Mouse (Mus musculus) CD4-positive, CD25-positive, alpha-beta regulatory T cell, adult 4 months (primary cell): ENCODE results near the gene Pygo2. TPM values are rescaled to one million over a fixed set of nuclear protein-coding genes. Genes with fewer than 3 reads are reported as not detected.

Experiments used
- ATAC-seq: one replicate; pipeline ENCODE4 v1.8.0; 2017
- polyA plus RNA-seq, 2 experiments: library from polyadenylated mRNA; unstranded; fragments of 100-300 nt; shearing (Covaris generic); gene quantifications; one replicate each; pipeline ENCODE4 v1.2.1; 2017

Pygo2 gene
- polyA plus RNA-seq, 2 experiments from 2014 or later: 6.0 to 7.9 TPM

GRCm38 (mm10) chr3:89393605-89394004 lies 36.4 kb upstream of the Pygo2 start:
- peak; percentile 78 for ATAC-seq

GRCm38 (mm10) chr3:89394006-89394893 lies 35.8 kb upstream of the Pygo2 start, which contains the start of gene Zbtb7b:
Gene Zbtb7b, minus strand, starts transcription at chr3:89394776.
- ATAC-seq: peak; percentile 13

- no peak for ATAC-seq
Observed at GRCm38 (mm10) chr3:89394894-89395256, 35.1 kb upstream of the Pygo2 start.

- no peak for ATAC-seq
Observed at GRCm38 (mm10) chr3:89395419-89395805, 34.6 kb upstream of the Pygo2 start.

GRCm38 (mm10) chr3:89395806-89396653 lies 34.0 kb upstream of the Pygo2 start:
- ATAC-seq: no peak

- no peak for ATAC-seq
Observed at GRCm38 (mm10) chr3:89396654-89397005, 33.4 kb upstream of the Pygo2 start.

GRCm38 (mm10) chr3:89401329-89401728 lies 28.7 kb upstream of the Pygo2 start:
- ATAC-seq: no peak

GRCm38 (mm10) chr3:89402693-89403092 lies 27.3 kb upstream of the Pygo2 start, which contains the start of gene Lenep:
Gene Lenep, minus strand, starts transcription at chr3:89402793.
- no peak for ATAC-seq

GRCm38 (mm10) chr3:89406887-89407286 lies 23.1 kb upstream of the Pygo2 start:
- ATAC-seq: no peak

- no peak for ATAC-seq
Observed at GRCm38 (mm10) chr3:89408448-89408847, 21.6 kb upstream of the Pygo2 start.

- no peak for ATAC-seq
Observed at GRCm38 (mm10) chr3:89409701-89410100, 20.3 kb upstream of the Pygo2 start.

- ATAC-seq: no peak
Observed at GRCm38 (mm10) chr3:89410864-89411263, 19.1 kb upstream of the Pygo2 start.

- ATAC-seq: peak; percentile 100
Observed at GRCm38 (mm10) chr3:89411490-89412393, 18.3 kb upstream of the Pygo2 start, which contains the start of gene Flad1. Gene Flad1, minus strand, starts transcription at chr3:89411870.

- ATAC-seq: no peak
Observed at GRCm38 (mm10) chr3:89416158-89416557, 13.9 kb upstream of the Pygo2 start.

- ATAC-seq: no peak
Observed at GRCm38 (mm10) chr3:89417131-89417530, 12.9 kb upstream of the Pygo2 start.

GRCm38 (mm10) chr3:89417840-89418169 lies 12.2 kb upstream of the Pygo2 start:
- ATAC-seq: no peak

- peak; percentile 98 for ATAC-seq
Observed at GRCm38 (mm10) chr3:89418170-89418860, 11.7 kb upstream of the Pygo2 start, which contains the start of the genes Cks1b and Shc1. Gene Cks1b, minus strand, starts transcription at chr3:89418383. Gene Shc1, plus strand, starts transcription at chr3:89418443.

- no peak for ATAC-seq
Observed at GRCm38 (mm10) chr3:89418861-89419250, 11.2 kb upstream of the Pygo2 start.

GRCm38 (mm10) chr3:89419571-89419970 lies 10.4 kb upstream of the Pygo2 start:
- no peak for ATAC-seq

GRCm38 (mm10) chr3:89419981-89420380 lies 10.0 kb upstream of the Pygo2 start:
- ATAC-seq: no peak

- ATAC-seq: no peak
Observed at GRCm38 (mm10) chr3:89420421-89420820, 9.6 kb upstream of the Pygo2 start.
